Mouse (Mus musculus): ENCODE results near the gene Mroh3. TPM values are rescaled to one million over a fixed set of nuclear protein-coding genes. Genes with fewer than 3 reads are reported as not detected.

The Mroh3 gene
- polyA plus RNA-seq, 1 experiment from 2014 or later: 0.17 TPM

- H3K9ac ChIP-seq (replicated peaks; ENCODE audit: low read length): no peak overlapping the region
- H3K27me3 ChIP-seq (ENCODE audit: insufficient read depth, low read length): no peaks in the 10 kb centered on the region
- H3K36me3 ChIP-seq (ENCODE audit: insufficient read depth, low read length): no peaks in the 10 kb centered on the region
- no peak overlapping the region for H3K27ac ChIP-seq (ENCODE audit: low read length)
- no peaks in the 10 kb centered on the region for H3K9me3 ChIP-seq (ENCODE audit: low read length)
- no peaks in the 10 kb centered on the region for H3K4me1 ChIP-seq (ENCODE audit: insufficient read depth, low read length)
- no peak for ATAC-seq (ENCODE audit: low FRiP score, low TSS enrichment)
- no peak overlapping the region for H3K4me3 ChIP-seq (ENCODE audit: low read length)
- 81% methylated on average over 2 of the region's 2 CpGs for WGBS
- H3K4me2 ChIP-seq (replicated peaks; ENCODE audit: low read depth, low read length): no peak overlapping the region
These were observed 47.2 kb downstream of the Mroh3 start for GRCm38 (mm10) chr1:136165436-136165835.

- Histone ChIP-seq H3K4me1 (ENCODE audit: insufficient read depth, low read length) (no peaks in the 10 kb centered on the region), H3K27ac (ENCODE audit: low read length) (no peak overlapping the region), H3K9me3 (ENCODE audit: low read length) (no peaks in the 10 kb centered on the region), H3K36me3 (ENCODE audit: insufficient read depth, low read length) (0 out of 2 replicates have a peak, but pooled peaks cover 3% of the 10 kb centered on the region), H3K27me3 (ENCODE audit: insufficient read depth, low read length) (no peaks in the 10 kb centered on the region), H3K9ac (replicated peaks; ENCODE audit: low read length) (no peak overlapping the region), H3K4me3 (ENCODE audit: low read length) (no peak overlapping the region), H3K4me2 (replicated peaks; ENCODE audit: low read depth, low read length) (no peak overlapping the region)
- ATAC-seq (ENCODE audit: low FRiP score, low TSS enrichment): no peak
- 91% methylated on average over 7 of the region's 7 CpGs for WGBS
These were observed 51.2 kb downstream of the Mroh3 start for GRCm38 (mm10) chr1:136161333-136161921.

- ATAC-seq (ENCODE audit: low FRiP score, low TSS enrichment): no peak
- no peak overlapping the region for H3K4me2 ChIP-seq (replicated peaks; ENCODE audit: low read depth, low read length)
- no peaks in the 10 kb centered on the region for H3K9me3 ChIP-seq (ENCODE audit: low read length)
- 83% methylated on average over 6 of the region's 6 CpGs for WGBS
- no peak overlapping the region for H3K9ac ChIP-seq (replicated peaks; ENCODE audit: low read length)
- H3K4me1 ChIP-seq (ENCODE audit: insufficient read depth, low read length): no peaks in the 10 kb centered on the region
- no peak overlapping the region for H3K27ac ChIP-seq (ENCODE audit: low read length)
- H3K27me3 ChIP-seq (ENCODE audit: insufficient read depth, low read length): no peaks in the 10 kb centered on the region
- no peak overlapping the region for H3K4me3 ChIP-seq (ENCODE audit: low read length)
- peaks cover 3% of the 10 kb centered on the region; the same call in 1 of the 2 replicates for H3K36me3 ChIP-seq (ENCODE audit: insufficient read depth, low read length)
These were observed 51.7 kb downstream of the Mroh3 start for GRCm38 (mm10) chr1:136160930-136161329.

GRCm38 (mm10) chr1:136160297-136160696, 52.3 kb downstream of the Mroh3 start:
- no peak overlapping the region for H3K4me2 ChIP-seq (replicated peaks; ENCODE audit: low read depth, low read length)
- no peak overlapping the region for H3K9ac ChIP-seq (replicated peaks; ENCODE audit: low read length)
- no peaks in the 10 kb centered on the region for H3K9me3 ChIP-seq (ENCODE audit: low read length)
- no peaks in the 10 kb centered on the region for H3K27me3 ChIP-seq (ENCODE audit: insufficient read depth, low read length)
- H3K4me1 ChIP-seq (ENCODE audit: insufficient read depth, low read length): no peaks in the 10 kb centered on the region
- WGBS: 92% methylated on average over 12 of the region's 12 CpGs
- no peak overlapping the region for H3K27ac ChIP-seq (ENCODE audit: low read length)
- H3K4me3 ChIP-seq (ENCODE audit: low read length): no peak overlapping the region
- no peak for ATAC-seq (ENCODE audit: low FRiP score, low TSS enrichment)
- H3K36me3 ChIP-seq (ENCODE audit: insufficient read depth, low read length): peaks cover 3% of the 10 kb centered on the region; the same call in 1 of the 2 replicates

GRCm38 (mm10) chr1:136159830-136160229, 52.8 kb downstream of the Mroh3 start:
- Histone ChIP-seq H3K9me3 (ENCODE audit: low read length) (no peaks in the 10 kb centered on the region), H3K9ac (replicated peaks; ENCODE audit: low read length) (no peak overlapping the region), H3K4me1 (ENCODE audit: insufficient read depth, low read length) (no peaks in the 10 kb centered on the region), H3K4me2 (replicated peaks; ENCODE audit: low read depth, low read length) (no peak overlapping the region), H3K4me3 (ENCODE audit: low read length) (no peak overlapping the region), H3K27ac (ENCODE audit: low read length) (no peak overlapping the region), H3K27me3 (ENCODE audit: insufficient read depth, low read length) (no peaks in the 10 kb centered on the region), H3K36me3 (ENCODE audit: insufficient read depth, low read length) (peaks cover 3% of the 10 kb centered on the region; the same call in 1 of the 2 replicates)
- no peak for ATAC-seq (ENCODE audit: low FRiP score, low TSS enrichment)
- WGBS: 57% methylated on average over 12 of the region's 12 CpGs

- Histone ChIP-seq H3K4me2 (replicated peaks; ENCODE audit: low read depth, low read length) (no peak overlapping the region), H3K36me3 (ENCODE audit: insufficient read depth, low read length) (peaks cover 3% of the 10 kb centered on the region; the same call in 1 of the 2 replicates), H3K4me3 (ENCODE audit: low read length) (no peak overlapping the region), H3K9ac (replicated peaks; ENCODE audit: low read length) (no peak overlapping the region), H3K27ac (ENCODE audit: low read length) (no peak overlapping the region), H3K4me1 (ENCODE audit: insufficient read depth, low read length) (no peaks in the 10 kb centered on the region), H3K9me3 (ENCODE audit: low read length) (no peaks in the 10 kb centered on the region), H3K27me3 (ENCODE audit: insufficient read depth, low read length) (no peaks in the 10 kb centered on the region)
- WGBS: 89% methylated on average over 4 of the region's 4 CpGs
- ATAC-seq (ENCODE audit: low FRiP score, low TSS enrichment): no peak
These were observed 55.7 kb downstream of the Mroh3 start for GRCm38 (mm10) chr1:136156951-136157350.

GRCm38 (mm10) chr1:136156304-136156703, 56.3 kb downstream of the Mroh3 start:
- H3K27ac ChIP-seq (ENCODE audit: low read length): no peak overlapping the region
- no peaks in the 10 kb centered on the region for H3K4me1 ChIP-seq (ENCODE audit: insufficient read depth, low read length)
- H3K27me3 ChIP-seq (ENCODE audit: insufficient read depth, low read length): no peaks in the 10 kb centered on the region
- no peak overlapping the region for H3K4me3 ChIP-seq (ENCODE audit: low read length)
- H3K9me3 ChIP-seq (ENCODE audit: low read length): no peaks in the 10 kb centered on the region
- H3K4me2 ChIP-seq (replicated peaks; ENCODE audit: low read depth, low read length): no peak overlapping the region
- no peak overlapping the region for H3K9ac ChIP-seq (replicated peaks; ENCODE audit: low read length)
- 96% methylated on average over 4 of the region's 4 CpGs for WGBS
- peaks cover 3% of the 10 kb centered on the region; the same call in 1 of the 2 replicates for H3K36me3 ChIP-seq (ENCODE audit: insufficient read depth, low read length)
- no peak for ATAC-seq (ENCODE audit: low FRiP score, low TSS enrichment)

GRCm38 (mm10) chr1:136151371-136151770, 61.3 kb downstream of the Mroh3 start:
- no peak for ATAC-seq (ENCODE audit: low FRiP score, low TSS enrichment)
- H3K36me3 ChIP-seq (ENCODE audit: insufficient read depth, low read length): no peaks in the 10 kb centered on the region; the same call in none of the 2 replicates
- H3K27ac ChIP-seq (ENCODE audit: low read length): no peak overlapping the region
- no peak overlapping the region for H3K4me2 ChIP-seq (replicated peaks; ENCODE audit: low read depth, low read length)
- H3K4me3 ChIP-seq (ENCODE audit: low read length): no peak overlapping the region
- no peaks in the 10 kb centered on the region for H3K4me1 ChIP-seq (ENCODE audit: insufficient read depth, low read length)
- 74% methylated on average over 8 of the region's 8 CpGs for WGBS
- H3K9me3 ChIP-seq (ENCODE audit: low read length): no peaks in the 10 kb centered on the region
- no peak overlapping the region for H3K9ac ChIP-seq (replicated peaks; ENCODE audit: low read length)
- H3K27me3 ChIP-seq (ENCODE audit: insufficient read depth, low read length): no peaks in the 10 kb centered on the region

- no peaks in the 10 kb centered on the region; the same call in 1 of the 2 replicates for H3K36me3 ChIP-seq (ENCODE audit: insufficient read depth, low read length)
- no peaks in the 10 kb centered on the region for H3K4me1 ChIP-seq (ENCODE audit: insufficient read depth, low read length)
- no peaks in the 10 kb centered on the region for H3K9me3 ChIP-seq (ENCODE audit: low read length)
- no peak overlapping the region for H3K9ac ChIP-seq (replicated peaks; ENCODE audit: low read length)
- ATAC-seq (ENCODE audit: low FRiP score, low TSS enrichment): no peak
- H3K27me3 ChIP-seq (ENCODE audit: insufficient read depth, low read length): no peaks in the 10 kb centered on the region
- WGBS: 91% methylated on average over 9 of the region's 9 CpGs
- no peak overlapping the region for H3K4me2 ChIP-seq (replicated peaks; ENCODE audit: low read depth, low read length)
- H3K4me3 ChIP-seq (ENCODE audit: low read length): no peak overlapping the region
- H3K27ac ChIP-seq (ENCODE audit: low read length): no peak overlapping the region
These were observed 62.9 kb downstream of the Mroh3 start for GRCm38 (mm10) chr1:136149702-136150101.

- Histone ChIP-seq H3K36me3 (ENCODE audit: insufficient read depth, low read length) (no peaks in the 10 kb centered on the region; the same call in 1 of the 2 replicates), H3K27ac (ENCODE audit: low read length) (no peak overlapping the region), H3K4me3 (ENCODE audit: low read length) (no peak overlapping the region), H3K27me3 (ENCODE audit: insufficient read depth, low read length) (no peaks in the 10 kb centered on the region), H3K4me2 (replicated peaks; ENCODE audit: low read depth, low read length) (no peak overlapping the region), H3K9ac (replicated peaks; ENCODE audit: low read length) (no peak overlapping the region), H3K4me1 (ENCODE audit: insufficient read depth, low read length) (peaks cover 27% of the 10 kb centered on the region), H3K9me3 (ENCODE audit: low read length) (no peaks in the 10 kb centered on the region)
- 89% methylated on average over 10 of the region's 10 CpGs for WGBS
- ATAC-seq (ENCODE audit: low FRiP score, low TSS enrichment): no peak
These were observed 69.1 kb downstream of the Mroh3 start for GRCm38 (mm10) chr1:136143514-136143913.

Data from kidney, embryonic 16.5 days (tissue).